Mouse (Mus musculus): ENCODE data around the gene Kat8.
"Not testable (repeated sequence)": the region's sequence is repeated elsewhere in the genome, so short reads cannot be mapped to it uniquely, and the experiment has no call there.

Kat8 gene

DNA sequence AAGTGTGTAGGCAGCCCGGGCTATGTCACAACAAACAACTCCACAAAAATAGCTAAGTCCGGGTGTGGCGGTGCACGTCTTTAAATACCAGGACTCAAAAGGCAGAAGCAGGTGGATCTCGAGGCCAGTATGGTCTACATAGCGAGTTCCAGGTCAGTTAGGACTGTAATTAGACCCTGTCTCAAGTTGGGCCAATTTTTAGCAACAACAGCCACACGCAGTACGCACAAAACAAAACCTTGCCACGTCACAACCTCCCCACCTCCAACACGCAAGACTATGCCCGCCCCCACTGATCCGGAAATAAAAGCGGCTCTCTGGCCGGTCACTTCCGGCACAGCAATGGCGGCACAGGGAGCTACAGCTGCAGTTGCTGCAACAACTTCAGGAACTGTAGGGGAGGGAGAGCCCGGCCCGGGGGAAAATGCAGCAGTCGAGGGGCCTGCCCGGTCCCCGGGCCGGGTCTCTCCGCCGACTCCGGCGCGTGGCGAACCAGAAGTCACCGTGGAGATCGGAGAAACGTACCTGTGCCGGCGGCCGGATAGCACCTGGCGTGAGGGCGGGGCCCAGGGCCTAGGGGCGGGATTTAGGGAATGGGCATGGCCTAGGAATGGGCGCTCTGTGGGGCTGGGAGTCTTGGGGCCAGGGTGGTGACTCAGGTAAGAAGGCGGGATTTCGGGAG lies at the start of gene Kat8:
Kat8 (plus strand) TSS at position 327 of the 682 bp plus-strand sequence.
- DNase-seq (ENCODE audit: inconsistent ontology term): peak; percentile 89

DNA sequence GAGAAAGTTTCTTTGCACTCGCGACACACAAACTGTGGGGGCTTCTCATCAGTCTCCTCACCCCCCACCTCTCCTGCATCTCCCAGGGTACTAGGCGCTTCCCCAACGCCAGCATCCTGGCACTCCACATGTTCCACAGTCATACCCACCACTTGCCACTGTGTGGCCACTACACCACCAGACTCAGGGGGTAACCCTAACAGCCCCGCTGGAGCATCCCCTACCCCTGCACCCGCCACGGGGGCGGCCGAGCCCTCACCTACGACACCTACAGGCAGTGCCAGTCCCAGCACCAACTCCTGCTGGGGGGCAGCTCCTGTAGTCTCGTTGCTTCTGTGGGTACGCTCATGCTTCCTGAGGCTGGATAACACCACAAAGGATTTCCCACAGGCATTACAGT lies 45.9 kb upstream of the Kat8 start:
- no peak for DNase-seq (ENCODE audit: inconsistent ontology term)

DNA sequence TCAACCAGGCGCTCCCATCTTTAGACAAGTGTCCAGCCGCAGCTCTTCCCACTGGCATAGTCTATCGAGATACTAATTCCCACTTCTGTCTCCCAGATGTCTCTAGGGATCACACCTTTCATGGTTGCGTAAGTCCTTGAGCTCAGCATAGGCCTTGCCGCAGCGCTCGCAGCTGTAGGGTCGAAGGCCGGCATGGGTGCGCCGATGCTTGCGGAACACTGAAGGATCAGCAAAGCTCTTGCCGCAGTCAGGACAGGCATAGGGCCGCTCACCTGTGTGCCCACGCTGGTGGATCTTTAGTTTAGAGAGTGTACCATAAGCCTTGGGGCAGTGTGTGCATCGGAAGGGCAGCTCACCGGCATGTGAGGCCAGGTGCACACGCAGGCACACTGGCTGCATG lies 44.7 kb upstream of the Kat8 start:
- no peak for DNase-seq (ENCODE audit: inconsistent ontology term)

DNA sequence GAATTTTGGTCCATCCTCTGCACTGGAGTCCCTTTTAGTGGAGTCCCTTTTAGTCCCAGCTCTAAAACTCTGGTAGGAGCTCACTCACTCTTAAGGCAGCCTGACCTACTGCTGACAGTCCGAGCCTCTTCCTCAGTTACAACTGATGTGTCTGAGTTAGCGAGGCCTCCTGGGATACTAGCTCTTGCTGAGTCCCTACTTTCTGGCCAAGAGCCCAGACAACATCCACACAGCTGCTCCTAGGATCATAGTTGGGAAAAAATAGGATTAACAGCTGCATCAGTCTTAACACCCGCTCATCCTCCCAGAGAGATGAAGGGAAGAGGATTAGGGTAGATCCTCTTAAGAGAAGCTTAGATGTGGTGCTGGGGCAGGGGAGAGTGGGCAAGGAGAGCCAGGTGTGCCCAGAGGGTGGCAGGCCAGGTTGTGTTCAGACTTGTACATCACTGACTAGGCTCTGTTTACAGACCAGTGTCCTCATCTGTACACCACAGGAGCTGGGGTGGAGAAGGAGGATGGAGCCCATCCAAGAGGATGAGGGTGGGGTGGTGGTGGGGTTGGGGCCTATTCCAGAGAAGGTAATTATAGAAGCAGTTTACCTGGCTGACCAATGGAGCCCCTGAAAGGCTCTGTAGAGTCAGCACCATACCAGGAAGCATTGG lies 43.0 kb upstream of the Kat8 start:
- no peak for DNase-seq (ENCODE audit: inconsistent ontology term)

DNA sequence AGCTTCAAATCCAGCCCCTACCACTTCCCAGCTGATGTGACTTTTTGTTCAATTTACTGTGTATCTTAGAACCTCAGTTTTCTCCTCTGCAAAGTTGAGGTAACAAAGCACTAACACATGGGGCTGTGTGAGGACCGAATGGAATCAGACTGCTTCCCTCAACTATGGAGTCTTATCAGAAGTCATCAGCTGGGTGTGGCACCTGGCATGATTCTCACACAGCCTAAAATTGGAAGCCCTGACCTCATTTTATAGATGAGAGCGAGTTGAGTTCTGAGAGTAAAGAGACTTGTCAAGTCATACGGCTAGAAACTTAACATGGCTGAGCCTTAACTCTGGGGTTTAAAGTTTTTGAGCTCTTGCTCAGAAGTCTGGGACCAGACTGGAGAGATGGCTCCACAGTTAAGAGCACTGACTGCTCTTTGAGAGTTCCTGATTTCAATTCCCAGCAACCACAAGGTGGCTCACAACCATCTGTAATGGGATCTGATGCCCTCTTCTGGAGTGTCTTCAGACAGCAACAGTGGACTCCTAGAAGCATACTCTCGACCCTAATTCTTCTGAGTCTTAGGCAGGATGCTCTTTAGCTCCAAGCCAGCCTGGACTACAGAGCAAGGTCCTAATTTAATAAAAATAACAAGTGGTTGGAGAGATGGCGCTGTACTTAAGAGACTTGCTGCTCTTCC lies 42.0 kb upstream of the Kat8 start:
- no peak for DNase-seq (ENCODE audit: inconsistent ontology term)

DNA sequence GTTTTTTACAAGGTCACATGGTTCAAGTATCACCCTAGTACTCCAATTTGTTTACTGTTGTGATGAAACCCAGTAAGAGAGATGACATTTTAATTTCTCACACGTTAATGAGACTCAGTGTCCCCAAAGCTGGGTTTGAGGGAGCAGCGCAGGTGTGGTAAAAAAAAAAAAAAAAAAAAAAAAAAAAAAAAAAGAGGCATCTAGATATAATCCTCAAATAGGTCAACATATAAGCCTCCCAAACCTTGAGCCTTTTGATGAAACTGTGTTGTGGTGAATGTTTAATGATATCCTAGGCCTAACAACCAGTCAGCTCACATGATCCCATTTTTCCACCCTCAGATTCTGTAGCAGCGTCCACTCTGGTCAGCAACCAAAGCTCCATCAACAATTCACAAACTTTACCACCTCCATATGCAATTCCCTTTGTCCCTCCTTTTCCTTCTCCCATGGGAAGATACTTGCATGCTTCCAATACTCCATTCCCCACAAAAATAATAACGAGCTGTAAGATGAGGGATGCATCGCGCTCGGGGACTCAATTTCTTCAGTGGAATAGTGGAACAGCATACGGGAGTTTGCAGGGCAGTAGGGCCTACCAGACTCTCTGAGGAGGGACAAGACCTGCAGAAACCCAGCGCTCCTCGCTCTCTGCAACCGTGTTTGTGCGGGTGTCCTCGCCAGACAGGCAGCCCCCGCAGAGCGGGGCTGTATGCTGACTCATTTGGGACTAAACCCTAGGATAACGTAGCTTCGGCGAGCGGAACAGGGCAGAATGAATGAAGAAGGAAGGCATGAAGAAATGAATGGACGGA lies 37.3 kb upstream of the Kat8 start:
- no peak for DNase-seq (ENCODE audit: inconsistent ontology term)

DNA sequence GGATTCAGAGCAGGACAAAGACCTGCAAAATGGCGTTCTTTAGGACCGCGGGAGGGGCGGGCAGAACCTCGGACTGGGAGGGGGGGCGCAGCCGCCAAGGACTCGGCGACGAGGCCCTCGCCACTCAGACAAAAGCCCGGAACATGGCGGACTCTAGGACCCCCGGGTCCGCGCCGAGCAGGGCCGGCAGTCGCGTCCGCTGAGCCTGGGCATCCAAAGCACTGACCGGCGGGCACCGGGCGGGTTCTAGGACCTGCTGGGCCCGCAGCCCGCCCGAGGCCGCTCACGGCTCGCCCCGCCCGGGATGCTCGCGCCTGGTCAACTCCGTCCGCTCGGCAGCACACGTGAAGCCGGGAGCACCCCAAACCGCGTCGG lies 36.7 kb upstream of the Kat8 start:
- DNase-seq (ENCODE audit: inconsistent ontology term): peak; percentile 98

DNA sequence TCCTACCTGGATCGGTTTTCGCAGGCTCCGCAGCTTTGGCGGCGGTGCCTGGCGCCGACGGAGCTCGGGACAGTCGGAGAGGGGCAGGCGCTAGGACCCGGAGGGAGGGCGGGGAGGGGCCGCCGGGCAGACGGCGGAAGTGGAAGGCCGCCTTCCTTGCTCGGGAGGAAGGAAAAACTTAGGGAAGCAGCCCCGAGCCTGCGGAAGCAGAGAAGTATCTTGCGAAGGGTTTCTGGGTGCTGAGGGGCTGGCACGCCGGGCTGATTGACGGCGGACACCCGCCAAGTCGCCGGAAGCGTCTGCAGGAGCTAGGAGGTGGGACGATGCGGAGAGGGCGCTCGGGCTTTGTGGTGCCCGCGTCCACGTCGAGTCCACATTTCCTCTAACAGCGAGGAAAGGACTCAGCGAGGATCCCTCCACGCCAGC lies 36.3 kb upstream of the Kat8 start, which contains the start of gene Zfp646:
Zfp646 (plus strand) TSS at position 181 of the 426 bp plus-strand sequence.
- DNase-seq (ENCODE audit: inconsistent ontology term): peak; percentile 96

DNA sequence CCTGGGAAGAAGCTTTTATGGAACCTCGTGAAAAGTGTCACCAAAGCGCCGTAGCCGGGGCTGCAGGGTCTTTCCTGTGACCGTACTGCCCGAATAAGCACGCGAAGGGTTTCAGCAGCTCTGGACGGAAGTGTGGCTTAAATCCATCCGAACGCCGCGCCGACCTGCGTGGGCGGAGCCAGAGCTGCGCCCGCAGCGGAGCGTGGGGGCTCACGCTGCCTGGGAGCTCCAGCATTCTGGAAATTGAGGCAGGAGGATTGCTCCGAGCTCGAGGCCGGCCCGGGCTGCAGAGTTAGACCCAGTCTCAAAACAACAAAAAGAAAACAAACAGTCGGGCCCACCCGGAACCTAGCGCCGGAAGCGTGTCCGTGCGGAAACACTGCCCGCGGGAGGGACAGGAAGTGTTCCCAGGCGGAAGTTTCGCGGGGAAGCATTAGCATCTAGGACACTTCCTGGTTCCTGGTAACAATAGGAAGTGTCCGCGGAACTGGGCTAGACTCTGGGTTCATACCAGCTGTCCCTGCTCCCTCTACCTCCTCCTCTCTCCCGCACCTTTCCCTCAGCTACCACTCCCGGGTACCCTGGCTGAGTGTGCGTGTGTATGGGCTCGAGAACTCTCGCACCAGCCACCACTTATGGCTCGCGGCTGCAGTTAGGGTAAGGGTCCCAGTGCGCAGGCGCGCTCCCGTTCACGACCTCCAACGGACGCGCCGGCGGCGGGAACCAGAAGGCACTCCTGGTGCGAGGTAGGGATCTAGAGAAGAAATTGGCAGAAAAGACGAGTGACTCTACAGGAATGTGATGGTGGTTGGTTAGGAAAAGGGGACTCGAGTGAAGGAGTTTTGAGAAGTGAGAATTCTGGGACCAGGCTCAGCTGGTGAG lies 35.6 kb upstream of the Kat8 start, which contains the start of gene Zfp668:
Zfp668 (minus strand) TSS at position 362 of the 882 bp plus-strand sequence.
- DNase-seq (ENCODE audit: inconsistent ontology term): peak; percentile 95

DNA sequence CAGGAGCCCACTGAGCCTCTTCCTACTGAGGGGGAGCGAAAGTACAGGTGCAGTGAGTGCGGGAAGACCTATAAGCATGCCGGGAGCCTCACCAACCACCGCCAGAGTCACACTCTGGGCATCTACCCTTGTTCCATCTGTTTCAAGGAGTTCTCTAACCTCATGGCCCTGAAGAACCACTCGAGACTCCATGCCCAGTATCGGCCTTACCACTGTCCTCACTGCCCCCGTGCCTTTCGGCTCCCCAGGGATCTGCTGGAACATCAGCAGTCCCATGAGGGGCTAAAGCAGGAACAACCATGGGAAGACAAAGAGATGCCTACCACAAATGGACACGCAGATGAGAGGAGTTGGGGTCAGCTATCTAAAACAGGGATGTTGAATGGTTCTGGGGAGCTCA lies 33.0 kb upstream of the Kat8 start:
- no peak for DNase-seq (ENCODE audit: inconsistent ontology term)

DNA sequence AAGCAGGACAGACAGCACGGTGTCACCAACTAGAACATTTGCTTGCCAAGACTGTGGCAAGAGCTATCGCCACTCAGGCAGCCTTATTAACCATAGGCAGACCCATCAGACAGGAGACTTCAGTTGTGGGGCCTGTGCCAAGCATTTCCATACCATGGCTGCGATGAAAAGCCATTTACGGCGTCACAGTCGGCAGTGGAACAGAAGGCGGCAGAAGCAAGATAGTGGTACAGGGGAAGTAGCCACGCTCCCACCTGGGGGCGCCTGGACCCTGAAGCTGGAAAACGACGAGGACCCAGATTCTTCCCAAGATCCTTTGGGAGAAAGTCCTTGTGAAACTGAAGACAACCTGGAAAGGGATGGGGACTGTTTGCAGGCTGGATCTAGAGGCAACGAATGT lies 31.9 kb upstream of the Kat8 start:
- DNase-seq (ENCODE audit: inconsistent ontology term): no peak

DNA sequence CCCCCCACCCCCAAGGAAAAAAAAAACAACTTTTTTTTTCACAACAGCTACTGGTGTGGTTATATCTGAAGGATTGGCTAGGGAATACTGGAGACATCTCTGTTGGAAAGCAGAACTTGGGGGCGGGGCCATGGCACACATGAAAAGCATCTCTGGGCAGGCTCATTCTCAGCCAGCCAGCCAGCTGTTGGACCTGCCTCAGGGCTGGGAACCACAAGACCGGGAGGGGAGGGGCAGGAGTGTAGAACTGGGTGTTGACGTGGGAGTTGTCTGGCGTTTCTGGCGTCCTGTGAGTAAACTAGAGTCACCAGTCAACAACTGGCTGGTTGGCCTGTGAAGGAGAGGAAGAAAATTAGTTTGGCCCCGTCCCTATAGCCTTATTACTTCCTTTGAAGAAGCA lies 26.4 kb upstream of the Kat8 start:
- peak; percentile 51 for DNase-seq (ENCODE audit: inconsistent ontology term)

DNA sequence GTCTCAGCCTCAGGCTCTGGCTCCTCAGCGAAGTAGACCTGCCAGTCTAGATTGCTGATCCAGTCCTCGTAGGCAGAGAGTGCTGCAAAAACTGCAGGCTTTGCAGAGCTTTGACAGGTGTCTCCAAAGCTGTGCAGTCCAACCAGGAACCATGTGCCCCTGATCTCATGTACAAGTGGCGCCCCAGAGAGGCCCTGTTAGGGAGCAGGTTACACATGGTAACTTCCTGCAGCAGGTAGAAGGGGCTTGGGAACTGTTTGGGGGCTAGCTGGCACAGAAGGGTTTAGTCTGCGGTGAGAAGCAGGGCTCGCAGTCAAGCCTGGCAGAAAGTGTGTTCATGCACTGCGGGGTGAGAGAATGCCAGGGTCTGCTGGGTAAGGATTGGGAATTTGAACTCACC lies 25.8 kb upstream of the Kat8 start:
- DNase-seq (ENCODE audit: inconsistent ontology term): no peak

DNA sequence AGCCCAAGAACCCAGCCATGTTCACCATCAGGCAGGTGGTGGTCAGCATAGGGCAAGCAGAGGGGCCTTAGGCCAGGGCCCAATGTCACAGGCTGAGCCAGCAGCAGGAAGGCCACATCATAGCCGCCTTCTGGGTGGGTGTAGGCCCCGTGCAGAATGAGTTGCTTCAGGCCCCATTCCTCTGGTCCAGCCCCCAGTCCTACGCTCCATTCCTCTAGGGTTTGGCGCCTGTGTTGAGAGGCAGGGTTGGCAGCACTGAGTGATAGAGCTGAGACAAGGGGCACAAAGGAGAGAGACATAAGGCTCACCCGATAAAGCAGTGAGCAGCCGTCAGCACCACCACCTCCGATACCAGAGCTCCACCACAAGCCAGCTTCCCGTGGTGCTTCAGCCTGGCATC lies 25.1 kb upstream of the Kat8 start:
- no peak for DNase-seq (ENCODE audit: inconsistent ontology term)

DNA sequence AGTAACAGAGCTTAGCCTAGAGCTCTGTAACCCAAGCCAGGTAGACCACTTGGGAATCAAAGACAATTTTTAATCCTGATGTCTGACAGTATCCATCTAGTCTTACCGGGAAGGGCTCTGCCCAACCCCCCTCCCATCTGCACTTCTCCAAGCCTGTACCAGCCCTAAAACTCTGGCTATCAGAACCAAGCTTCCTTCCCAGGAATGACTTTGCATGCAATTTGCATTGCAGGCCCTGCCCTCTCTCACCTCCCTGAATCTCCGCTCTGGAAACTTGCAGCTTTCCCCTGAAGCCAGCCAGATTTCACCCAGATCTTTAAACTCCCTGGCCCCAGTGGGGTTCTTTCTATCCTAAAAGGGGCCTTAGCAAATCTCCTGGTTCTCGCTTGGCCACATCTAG lies 24.5 kb upstream of the Kat8 start:
- DNase-seq (ENCODE audit: inconsistent ontology term): no peak

DNA sequence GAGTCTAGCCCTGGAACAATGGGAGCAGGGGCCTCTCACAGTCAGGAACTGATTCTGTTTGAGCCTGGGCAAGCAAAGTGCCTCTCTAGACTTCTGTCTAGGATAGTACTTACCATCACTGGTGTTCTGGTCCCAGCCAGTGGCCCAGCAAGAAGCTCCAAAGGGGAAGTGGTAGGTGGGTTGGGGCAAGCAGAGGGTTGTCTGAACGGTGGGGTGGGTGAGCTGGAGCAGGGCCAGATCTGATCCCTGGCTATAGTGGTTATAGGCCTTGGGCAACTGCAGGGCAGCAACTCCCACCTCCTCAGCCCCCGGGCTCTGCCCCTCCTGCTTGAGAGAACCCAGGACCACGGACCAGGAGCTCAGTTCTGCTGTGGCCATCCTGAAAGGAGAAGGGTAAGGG lies 23.5 kb upstream of the Kat8 start:
- DNase-seq (ENCODE audit: inconsistent ontology term): no peak

DNA sequence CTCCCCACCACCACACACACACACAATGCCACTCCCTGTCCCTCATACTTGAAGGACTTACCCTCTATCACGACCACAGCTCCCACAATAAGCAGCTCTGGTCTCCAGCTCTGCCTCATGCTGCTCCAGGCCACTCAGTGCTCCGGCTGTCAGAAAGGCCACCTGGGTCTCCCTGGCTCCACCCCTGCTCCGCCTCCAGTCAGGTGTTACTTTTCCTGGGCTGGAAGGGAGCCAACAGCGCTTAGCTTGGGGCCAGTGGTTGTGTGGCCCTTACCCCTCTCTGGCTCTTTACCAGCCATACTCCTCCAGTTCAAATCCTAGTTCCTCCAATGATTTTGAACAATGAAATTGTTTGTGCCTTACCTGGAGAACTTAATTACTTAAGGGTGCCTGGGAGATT lies 21.5 kb upstream of the Kat8 start, which contains the start of gene Prss53:
Prss53 (minus strand) TSS at position 173 of the 400 bp plus-strand sequence.
- DNase-seq (ENCODE audit: inconsistent ontology term): no peak

DNA sequence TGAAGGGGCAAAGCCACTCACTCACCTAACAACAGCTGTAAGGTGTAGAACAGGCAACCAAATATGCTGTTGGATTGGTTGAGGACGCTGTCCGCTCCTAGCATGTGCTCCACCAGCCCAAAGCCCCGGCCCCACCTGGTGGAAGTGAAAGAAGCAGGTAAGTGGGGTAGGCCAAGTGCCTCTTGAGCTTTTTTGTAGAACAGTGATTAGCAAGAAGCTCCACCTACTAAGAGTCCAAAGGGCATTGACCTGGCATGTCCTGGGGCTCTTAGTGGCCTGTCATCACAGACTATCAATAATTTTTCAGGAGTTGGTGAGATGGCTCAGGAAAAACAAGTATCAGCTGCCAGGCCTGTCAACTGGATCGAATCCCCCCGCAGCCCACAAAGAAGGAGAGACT lies 17.8 kb upstream of the Kat8 start:
- no peak for DNase-seq (ENCODE audit: inconsistent ontology term)

DNA sequence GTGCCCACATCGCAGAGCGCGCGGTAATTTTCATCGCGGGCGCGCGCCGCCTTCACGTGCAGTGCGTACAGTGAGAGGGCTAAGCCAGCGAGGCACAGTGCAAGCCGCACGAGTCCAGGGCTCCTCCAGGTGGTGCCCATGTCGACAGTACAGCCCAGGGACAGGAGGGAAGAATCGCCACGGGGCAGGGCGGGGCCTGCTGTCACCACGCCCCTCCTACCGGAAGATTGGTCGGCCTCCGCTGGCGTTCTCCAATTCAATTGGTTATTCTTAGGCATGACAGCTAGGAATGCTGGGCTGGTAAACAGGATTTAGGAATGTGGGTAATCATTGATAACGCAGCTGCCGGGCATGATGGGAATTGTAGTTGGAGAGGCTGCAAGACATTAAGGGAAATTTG lies 16.9 kb upstream of the Kat8 start, which contains the start of the genes Gm21974 and Vkorc1:
Gm21974 (minus strand) TSS at position 13 of the 400 bp plus-strand sequence.
Vkorc1 (minus strand) TSS at position 176 of the 400 bp plus-strand sequence.
- peak; percentile 97 for DNase-seq (ENCODE audit: inconsistent ontology term)

DNA sequence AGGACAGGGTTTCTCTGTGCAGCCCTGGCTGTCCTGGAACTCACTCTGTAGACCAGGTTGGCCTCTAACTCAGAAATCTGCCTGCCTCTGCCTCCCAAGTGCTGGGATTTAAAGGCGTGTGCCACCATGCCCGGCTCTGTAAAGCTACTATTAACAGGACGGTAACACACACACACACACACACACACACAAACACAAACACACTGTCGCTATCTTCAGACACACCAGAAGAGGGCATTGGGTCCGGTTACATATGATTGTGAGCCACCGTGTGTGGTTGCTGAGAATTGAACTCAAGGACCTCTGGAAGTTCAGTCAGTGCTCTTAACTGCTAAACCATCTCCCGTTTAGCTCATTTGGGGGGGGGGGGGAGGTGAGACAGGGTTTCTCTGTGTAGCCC lies 16.4 kb upstream of the Kat8 start:
- not testable (repeated sequence) for DNase-seq (ENCODE audit: inconsistent ontology term)

DNA sequence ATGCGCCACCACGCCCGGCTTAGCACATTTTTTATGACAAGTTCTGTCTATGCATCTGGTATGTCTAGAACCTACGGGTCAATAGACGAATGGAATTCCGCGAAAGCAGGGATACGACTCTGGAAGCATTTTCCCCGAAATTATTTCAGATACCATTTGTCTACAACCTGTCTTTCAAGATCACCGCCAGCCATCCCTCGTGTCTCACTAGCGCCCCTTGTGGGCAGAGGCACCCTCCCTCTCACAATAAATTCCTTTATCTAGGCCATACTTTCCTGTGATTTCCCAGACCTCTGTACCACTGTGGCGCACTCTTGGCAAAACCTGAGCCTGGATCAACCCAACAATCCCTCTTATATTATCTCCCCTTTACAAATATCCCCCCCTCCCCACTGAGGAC lies 15.9 kb upstream of the Kat8 start:
- peak; percentile 40 for DNase-seq (ENCODE audit: inconsistent ontology term)

All from Muller cell, postnatal 12 days (primary cell).